ENCODE assay signal across 21 mouse cellular contexts in genomic region chr3:53756115-53756853, GRCm38 (mm10).
DNase-seq lines count a peak whose midpoint lies in the region; ATAC-seq and TF ChIP-seq lines count a peak whose summit lies in the region.
"Had no signal": no experiment of that assay in that cellular context is flagged by ENCODE, and none has a peak within 500 bp of the region (broad histone marks: within the 10 kb centered on the region; RNA-seq: fewer than 3 reads in every experiment).

No protein-coding gene starts in this region.

- no peak for DNase-seq in forebrain, embryonic 10.5 days (ENCODE audit: extremely low spot score, low spot score)
- peak; percentile 23 to 45 for DNase-seq in kidney, postnatal 4 days
- no peak for DNase-seq in kidney, postnatal 36 days
- peak; percentile 35 for DNase-seq in retina, embryonic 14.5 days (ENCODE audit: low spot score)
- DNase-seq in retina, postnatal 1 day, result no peak
- DNase-seq in spleen, postnatal 10 days (ENCODE audit: low spot score in 2 of 2), result no peak
- DNase-seq: adrenal gland, postnatal 14 days; cerebellum, adult 8-10 months; heart, adult 11 months; heart, postnatal 36 days; kidney, adult 8-10 months; lung, postnatal 10 days; right cerebral cortex, postnatal 25 days; thymus, postnatal 25 days had no signal

- H3K79me2 ChIP-seq in myocyte (ENCODE audit: control insufficient read depth, insufficient read depth), result no peaks in the 10 kb centered on the region

- peaks cover 5% of the 10 kb centered on the region; the same call in 1 of the 2 replicates for H3K4me1 ChIP-seq in forebrain, embryonic 12.5 days
- H3K4me1 ChIP-seq in forebrain, embryonic 10.5 days, result peaks cover 12% of the 10 kb centered on the region
- H3K4me1 ChIP-seq: heart, embryonic 13.5 days; limb, embryonic 12.5 days had no signal

- no peaks in the 10 kb centered on the region for H3K9me3 ChIP-seq in forebrain, embryonic 12.5 days
- H3K9me3 ChIP-seq in forebrain, embryonic 10.5 days, result no peaks in the 10 kb centered on the region
- H3K9me3 ChIP-seq: heart, embryonic 13.5 days; limb, embryonic 12.5 days had no signal

- 39% methylated on average over 10 of the region's 10 CpGs for WGBS in forebrain, embryonic 12.5 days
- WGBS in forebrain, embryonic 10.5 days, result 52% methylated on average over 10 of the region's 10 CpGs

- no peak overlapping the region for H3K9ac ChIP-seq in forebrain, embryonic 12.5 days
- H3K9ac ChIP-seq: heart, embryonic 13.5 days; limb, embryonic 12.5 days; liver, embryonic 14.5 days had no signal

- H3K4me2 ChIP-seq in forebrain, embryonic 12.5 days, result no peak overlapping the region
- peak overlapping the region; percentile 32 for H3K4me2 ChIP-seq in myocyte (ENCODE audit: low read depth)
- H3K4me2 ChIP-seq: heart, embryonic 13.5 days; limb, embryonic 12.5 days had no signal

- H3K36me3 ChIP-seq in forebrain, embryonic 12.5 days (replicated peaks), result no peaks in the 10 kb centered on the region
- H3K36me3 ChIP-seq in forebrain, embryonic 10.5 days (replicated peaks), result no peaks in the 10 kb centered on the region
- no peaks in the 10 kb centered on the region for H3K36me3 ChIP-seq in myocyte (ENCODE audit: control insufficient read depth, insufficient read depth)
- H3K36me3 ChIP-seq: heart, embryonic 13.5 days; limb, embryonic 12.5 days had no signal

- no peak overlapping the region for H3ac ChIP-seq in myocyte (ENCODE audit: control insufficient read depth, insufficient read length)

- 0 out of 2 replicates have a peak, but pooled peaks have one; percentile 36 for ATAC-seq in forebrain, embryonic 12.5 days (ENCODE audit: low FRiP score)
- ATAC-seq: hindbrain, embryonic 16.5 days; midbrain, embryonic 16.5 days had no signal

- no peak for TF ChIP-seq POLR2A in myocyte (IDR thresholded peaks at IDR 0.05; ENCODE audit: insufficient read length, low read depth)

- no peak overlapping the region for H3K27ac ChIP-seq in forebrain, embryonic 12.5 days
- no peak overlapping the region for H3K27ac ChIP-seq in forebrain, embryonic 10.5 days
- H3K27ac ChIP-seq: heart, embryonic 13.5 days; limb, embryonic 12.5 days; liver, embryonic 14.5 days had no signal

- no peaks in the 10 kb centered on the region for H3K27me3 ChIP-seq in forebrain, embryonic 12.5 days
- H3K27me3 ChIP-seq in forebrain, embryonic 10.5 days (ENCODE audit: poor library complexity, severe bottlenecking), result no peaks in the 10 kb centered on the region
- no peaks in the 10 kb centered on the region for H3K27me3 ChIP-seq in myocyte (ENCODE audit: control insufficient read depth, insufficient read depth, insufficient read length)
- H3K27me3 ChIP-seq: heart, embryonic 13.5 days; limb, embryonic 12.5 days had no signal

- no peak overlapping the region for H3K4me3 ChIP-seq in forebrain, embryonic 12.5 days (replicated peaks)
- H3K4me3 ChIP-seq in forebrain, embryonic 10.5 days, result no peak overlapping the region
- no peak overlapping the region for H3K4me3 ChIP-seq in myocyte
- H3K4me3 ChIP-seq: heart, embryonic 13.5 days; limb, embryonic 12.5 days had no signal

TF ChIP-seq in myocyte, 11 proteins besides CTCF, POLR2A, EP300 and RAD21:
- no peak for TF ChIP-seq POLR2AphosphoS2 (IDR thresholded peaks at IDR 0.05; ENCODE audit: insufficient read length, low read depth)
- TF ChIP-seq USF1 (IDR thresholded peaks at IDR 0.05; ENCODE audit: low read depth), result no peak
- no peak for TF ChIP-seq TCF3 (IDR thresholded peaks at IDR 0.05; ENCODE audit: insufficient read length, low read depth)
- TF ChIP-seq MYOG (IDR thresholded peaks at IDR 0.05; ENCODE audit: control insufficient read depth in 1 of 3, insufficient read depth in 1 of 3, insufficient read length in 2 of 3, low read depth in 2 of 3), result no peak
- no peak for TF ChIP-seq MAX (IDR thresholded peaks at IDR 0.05; ENCODE audit: low read depth)
- TF ChIP-seq TCF12 (IDR thresholded peaks at IDR 0.05; ENCODE audit: insufficient read depth, poor library complexity, severe bottlenecking), result no peak
- TF ChIP-seq MYOD1 (IDR thresholded peaks at IDR 0.05; ENCODE audit: control insufficient read depth in 1 of 3, insufficient read length in 2 of 3, low read depth in 2 of 3), result no peak
- TF ChIP-seq REST (IDR thresholded peaks at IDR 0.05; ENCODE audit: insufficient read depth, insufficient read length), result no peak
TF ChIP-seq in myocyte: peak in this region for 0.

Comparison
In these comparisons a context has a peak if more than half of its experiments do, and no peak if none do; other contexts are left out.
1. DNase-seq: peak in kidney, postnatal 4 days (2 of 2) and retina, embryonic 14.5 days (single experiment); none in forebrain, embryonic 10.5 days (single experiment), kidney, postnatal 36 days (0 of 2), retina, postnatal 1 day (single experiment) and spleen, postnatal 10 days (0 of 2).